Mouse (Mus musculus): ENCODE results near the gene Fbxl5. TPM values are rescaled to one million over a fixed set of nuclear protein-coding genes. Genes with fewer than 3 reads are reported as not detected.

Fbxl5 gene
- 180 TPM for polyA plus RNA-seq (2014; fragmentation: Illumina TruSeq; extraction: RNeasy Lipid Tissue Mini Kit (QIAGEN cat#74804); ENCODE audit: low read depth, low replicate concordance)

DNA sequence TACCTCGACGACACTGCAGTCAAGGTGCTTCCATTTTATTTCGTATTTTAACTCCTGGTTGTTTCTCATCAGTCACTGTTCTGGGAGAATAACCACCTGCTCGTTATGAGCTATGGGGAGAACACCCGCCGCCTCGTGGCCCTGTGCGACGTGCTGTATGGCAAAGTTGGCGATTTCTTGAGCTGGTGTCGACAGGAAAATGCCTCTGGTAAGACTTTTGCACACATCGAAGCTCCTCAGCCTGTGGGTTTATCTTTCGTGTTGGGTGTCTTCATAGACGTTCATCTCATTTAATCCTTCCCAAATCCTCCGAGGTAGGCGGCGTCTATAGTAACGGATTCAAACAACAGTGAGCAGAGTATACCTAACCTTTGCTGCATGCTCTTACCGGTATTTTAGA is at the start of gene Fbxl5:
Gene Fbxl5 (minus strand): TSS at position 101 of the 400 bp plus-strand sequence.

DNA sequence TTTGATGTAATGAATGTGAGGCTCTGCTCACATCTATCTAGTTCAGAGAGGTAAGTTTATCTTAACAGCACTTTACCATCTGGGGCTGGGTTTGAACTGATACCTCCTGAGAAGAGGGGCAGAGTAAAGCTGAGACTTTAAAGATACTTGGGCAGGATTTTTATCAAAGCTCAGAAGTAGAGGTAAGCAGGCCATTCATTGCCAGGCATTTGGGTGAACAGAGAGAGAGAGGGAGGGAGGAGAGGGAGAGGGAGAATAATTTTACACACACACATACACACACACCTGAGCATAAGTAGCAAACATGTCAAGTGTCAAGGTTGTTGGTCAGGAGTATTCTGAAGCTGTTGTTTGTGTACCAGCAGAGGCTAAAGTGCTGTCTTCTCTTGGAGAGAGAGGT is 46.8 kb upstream of the Fbxl5 start, which contains the start of gene Cd38:
Gene Cd38 (plus strand): TSS at position 301 of the 400 bp plus-strand sequence.

GRCm38 (mm10) chr5:43818695-43819094 is 2.7 kb downstream of the Fbxl5 start, which contains the start of gene Bst1:
Gene Bst1 (plus strand): TSS chr5:43818885.

Other genes with a start within 250 kb of the Fbxl5 start
- gene Cc2d2a, start 159.3 kb downstream of the Fbxl5 start, polyA plus RNA-seq (2014; fragmentation: Illumina TruSeq; extraction: RNeasy Lipid Tissue Mini Kit (QIAGEN cat#74804); ENCODE audit: low read depth, low replicate concordance), result 1.8 TPM
- gene Bst1, start 2.8 kb downstream of the Fbxl5 start, polyA plus RNA-seq (2014; fragmentation: Illumina TruSeq; extraction: RNeasy Lipid Tissue Mini Kit (QIAGEN cat#74804); ENCODE audit: low read depth, low replicate concordance), result 0.25 TPM
- gene Cd38, start 46.9 kb upstream of the Fbxl5 start, polyA plus RNA-seq (2014; fragmentation: Illumina TruSeq; extraction: RNeasy Lipid Tissue Mini Kit (QIAGEN cat#74804); ENCODE audit: low read depth, low replicate concordance), result 1.4 TPM
- 0.48 TPM for gene Gm7879, start 91.5 kb upstream of the Fbxl5 start, polyA plus RNA-seq (2014; fragmentation: Illumina TruSeq; extraction: RNeasy Lipid Tissue Mini Kit (QIAGEN cat#74804); ENCODE audit: low read depth, low replicate concordance)
- gene Fgfbp1, start 160.1 kb upstream of the Fbxl5 start, polyA plus RNA-seq (2014; fragmentation: Illumina TruSeq; extraction: RNeasy Lipid Tissue Mini Kit (QIAGEN cat#74804); ENCODE audit: low read depth, low replicate concordance), result not detected

Data from testis, adult 10 weeks (tissue).